Mouse (Mus musculus) heart, adult 10 weeks (tissue): ENCODE measurements around the gene Lcn10. TPM values are rescaled to one million over a fixed set of nuclear protein-coding genes. Genes with fewer than 3 reads are reported as not detected.

ENCODE experiments used
- polyA plus RNA-seq: library from polyadenylated mRNA; stranded (reverse); fragments of 350-450 nt; fragmentation: Illumina TruSeq; extraction: RNeasy Lipid Tissue Mini Kit (QIAGEN cat#74804); gene quantifications from one replicate; pipeline ENCODE4 v1.2.3, GENCODE M21; 2014; ENCODE audit warnings: low read depth, low replicate concordance

Gene Lcn10
- polyA plus RNA-seq = not detected

DNA sequence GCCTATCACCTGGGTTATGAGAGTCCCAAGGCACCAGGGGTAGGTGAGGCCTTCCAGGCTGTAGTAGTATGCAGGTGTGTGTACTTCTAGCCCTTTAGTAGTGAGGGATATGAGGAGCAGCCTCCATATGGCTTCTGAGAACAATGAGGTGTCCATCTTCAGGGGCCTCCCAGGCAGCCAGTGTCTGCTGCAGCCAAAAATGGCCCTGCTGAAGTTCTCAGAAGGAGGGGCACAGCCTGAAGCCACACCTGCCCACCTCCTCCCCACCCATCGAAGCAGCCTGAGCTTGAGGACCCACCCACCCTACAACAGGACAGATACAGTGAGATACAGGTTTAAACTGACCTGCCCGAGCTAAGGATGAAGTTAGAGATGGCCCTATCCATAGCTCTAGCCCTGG lies at the start of gene Lcn10:
Gene Lcn10, plus strand, starts transcription at position 301 of the 400 bp plus-strand sequence.

DNA sequence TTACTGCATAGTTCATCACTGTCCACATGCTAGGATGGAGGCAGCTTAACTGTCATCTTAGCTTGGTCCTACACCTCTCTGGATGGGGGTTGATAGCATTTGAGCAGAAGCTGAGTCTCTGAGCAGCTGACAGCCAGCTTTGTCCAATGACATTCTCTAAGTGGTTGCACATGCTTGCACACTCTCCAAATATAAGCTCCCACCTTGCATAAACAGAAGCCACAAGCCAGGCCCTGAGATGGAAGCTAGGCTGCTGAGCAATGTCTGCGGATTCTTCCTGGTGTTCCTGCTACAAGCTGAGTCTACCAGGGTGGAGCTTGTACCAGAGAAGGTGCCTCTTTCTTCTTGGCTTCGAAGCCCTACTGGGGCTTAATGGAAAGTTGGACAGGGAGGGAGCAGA lies 29.6 kb upstream of the Lcn10 start, which contains the start of gene Lcn8:
Gene Lcn8, plus strand, starts transcription at position 219 of the 400 bp plus-strand sequence.

DNA sequence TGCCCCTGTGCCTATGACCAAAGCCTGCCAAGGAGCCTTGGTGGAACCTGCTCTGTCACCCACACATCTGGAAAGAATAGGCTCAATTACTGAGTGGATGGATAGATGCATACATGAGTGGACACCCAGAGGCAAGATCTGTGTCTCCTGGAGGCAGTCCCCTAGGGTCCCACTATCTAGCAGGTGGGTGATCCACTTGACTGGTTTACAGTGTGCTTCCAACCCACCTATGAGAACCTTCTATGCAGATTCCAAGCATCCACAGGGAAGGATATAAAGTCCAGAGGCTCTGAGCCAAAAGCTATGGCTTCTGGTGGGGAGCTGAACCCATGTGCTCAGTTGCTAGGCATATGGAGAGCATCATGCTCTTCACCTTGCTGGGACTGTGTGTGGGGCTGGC lies 24.9 kb upstream of the Lcn10 start, which contains the start of gene Lcn5:
Gene Lcn5, plus strand, starts transcription at position 301 of the 400 bp plus-strand sequence.

DNA sequence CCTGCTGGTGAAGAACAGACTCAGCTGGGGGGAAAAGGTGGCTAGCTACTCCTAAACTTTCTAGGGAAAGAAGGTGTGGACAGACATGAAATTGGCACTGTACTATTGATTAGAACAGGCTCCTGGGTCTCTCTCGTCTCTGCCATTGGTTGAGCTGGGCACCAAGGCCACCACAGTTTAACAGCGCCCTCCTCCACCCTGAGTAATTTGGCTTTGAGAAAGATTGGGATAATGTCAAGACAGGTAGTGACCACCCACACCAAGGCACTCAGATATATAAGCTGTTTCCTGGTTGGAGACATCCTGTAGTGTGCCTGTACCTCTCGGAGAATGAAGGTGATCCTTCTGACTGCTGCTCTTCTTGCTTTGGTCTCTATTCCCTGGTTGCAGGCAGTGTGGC lies 6.0 kb upstream of the Lcn10 start, which contains the start of gene Lcn6:
Gene Lcn6, plus strand, starts transcription at position 301 of the 400 bp plus-strand sequence.

DNA sequence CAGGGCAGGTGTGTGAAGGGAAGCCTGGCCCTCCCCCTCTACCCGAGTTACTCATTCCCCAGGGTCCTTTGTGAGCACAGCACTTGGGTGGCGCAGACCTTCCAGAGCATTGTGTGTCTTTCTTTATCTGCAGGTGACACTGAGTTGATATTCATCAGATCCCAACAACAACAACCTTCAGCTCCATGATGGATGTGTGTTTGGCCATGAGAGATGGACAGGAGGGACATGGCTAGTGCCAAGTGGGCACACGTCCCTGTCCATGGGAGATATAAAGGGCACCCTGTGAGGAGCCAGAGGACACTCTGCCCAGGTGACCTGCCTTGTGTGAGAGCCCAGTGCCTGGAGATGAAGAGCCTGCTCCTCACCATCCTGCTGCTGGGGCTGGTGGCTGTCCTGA lies 17.2 kb downstream of the Lcn10 start, which contains the start of gene Obp2a:
Gene Obp2a, plus strand, starts transcription at position 301 of the 400 bp plus-strand sequence.

GRCm38 (mm10) chr2:25706643-25707481 lies 24.3 kb downstream of the Lcn10 start, which contains the start of gene Bmyc:
Bmyc (plus strand) TSS chr2:25706739.

Other genes with a start within 250 kb of the Lcn10 start
- gene Clic3, start 225.9 kb upstream of the Lcn10 start, polyA plus RNA-seq = 1.3 TPM
- 27.9 TPM for gene Paxx, start 221.6 kb upstream of the Lcn10 start, polyA plus RNA-seq
- 1,706 TPM for gene Ptgds, start 212.7 kb upstream of the Lcn10 start, polyA plus RNA-seq
- not detected for gene Lcn12, start 188.8 kb upstream of the Lcn10 start, polyA plus RNA-seq
- gene Fbxw5, start 182.0 kb upstream of the Lcn10 start, polyA plus RNA-seq = 77.7 TPM
- gene C8g, start 181.0 kb upstream of the Lcn10 start, polyA plus RNA-seq = 4.2 TPM
- gene Traf2, start 135.8 kb upstream of the Lcn10 start, polyA plus RNA-seq = 13.2 TPM
- 280 TPM for gene Edf1, start 124.9 kb upstream of the Lcn10 start, polyA plus RNA-seq
- gene Mamdc4, start 107.9 kb upstream of the Lcn10 start, polyA plus RNA-seq = 1.7 TPM
- 91.0 TPM for gene Phpt1, start 107.5 kb upstream of the Lcn10 start, polyA plus RNA-seq
- 0.08 TPM for gene Ajm1, start 101.0 kb upstream of the Lcn10 start, polyA plus RNA-seq
- 77.4 TPM for gene Rabl6, start 74.2 kb upstream of the Lcn10 start, polyA plus RNA-seq
- not detected for gene Ccdc183, start 65.0 kb upstream of the Lcn10 start, polyA plus RNA-seq
- 55.1 TPM for gene Tmem141, start 60.7 kb upstream of the Lcn10 start, polyA plus RNA-seq
- 4.1 TPM for gene Fcna, start 54.7 kb upstream of the Lcn10 start, polyA plus RNA-seq
- gene Lcn8, start 29.6 kb upstream of the Lcn10 start, polyA plus RNA-seq = not detected
- gene Lcn5, start 24.8 kb upstream of the Lcn10 start, polyA plus RNA-seq = not detected
- not detected for gene Lcn6, start 5.9 kb upstream of the Lcn10 start, polyA plus RNA-seq
- gene Obp2a, start 17.3 kb downstream of the Lcn10 start, polyA plus RNA-seq = not detected
- 16.2 TPM for gene Bmyc, start 24.0 kb downstream of the Lcn10 start, polyA plus RNA-seq
- not detected for gene Obp2b, start 54.3 kb downstream of the Lcn10 start, polyA plus RNA-seq
- not detected for gene Lcn3, start 82.8 kb downstream of the Lcn10 start, polyA plus RNA-seq
- not detected for gene Lcn11, start 94.3 kb downstream of the Lcn10 start, polyA plus RNA-seq
- not detected for gene Gm13539, start 99.5 kb downstream of the Lcn10 start, polyA plus RNA-seq
- gene Glt6d1, start 133.1 kb downstream of the Lcn10 start, polyA plus RNA-seq = not detected
- gene Lcn9, start 140.4 kb downstream of the Lcn10 start, polyA plus RNA-seq = not detected
- gene Sohlh1, start 164.5 kb downstream of the Lcn10 start, polyA plus RNA-seq = not detected
- gene Kcnt1, start 181.0 kb downstream of the Lcn10 start, polyA plus RNA-seq = 0.47 TPM